ENCODE assay signal across 25 mouse cellular contexts in genomic region chr1:184714515-184714914, GRCm38 (mm10). TPM values are rescaled to one million over a fixed set of nuclear protein-coding genes. Genes with fewer than 3 reads are reported as not detected.
"Had no signal": no experiment of that assay in that cellular context is flagged by ENCODE, and none has a peak within 500 bp of the region (broad histone marks: within the 10 kb centered on the region; RNA-seq: fewer than 3 reads in every experiment).

No protein-coding gene starts in this region.

- ATAC-seq: forebrain, postnatal 0 days; hindbrain, embryonic 16.5 days; inflammation-experienced regulatory T-cells, adult 6 months; liver, embryonic 12.5 days had no signal

- H3K4me3 ChIP-seq: gastrocnemius, adult 2 months; heart, embryonic 10.5 days; heart, embryonic 12.5 days; hindbrain, embryonic 10.5 days; hindbrain, embryonic 13.5 days; limb, embryonic 13.5 days; limb, embryonic 15.5 days; liver, embryonic 12.5 days had no signal

- H3K27ac ChIP-seq: gastrocnemius, adult 2 months; heart, embryonic 10.5 days; hindbrain, embryonic 10.5 days; hindbrain, embryonic 13.5 days; kidney, postnatal 0 days; limb, embryonic 13.5 days; limb, embryonic 15.5 days; liver, embryonic 12.5 days; liver, embryonic 14.5 days had no signal

- H3K4me2 ChIP-seq: heart, embryonic 12.5 days; hindbrain, embryonic 13.5 days; limb, embryonic 13.5 days; limb, embryonic 15.5 days; liver, embryonic 12.5 days had no signal

- DNase-seq: forebrain, postnatal 0 days; gastrocnemius, adult 2 months; gastrocnemius, postnatal 10 days; gastrocnemius, postnatal 25 days; heart, adult 18-20 months; heart, postnatal 10 days; heart, postnatal 4 days; kidney, adult 11 months; kidney, adult 8-10 months; kidney, postnatal 25 days; layer of hippocampus, adult 9-11 months; layer of hippocampus, postnatal 36 days; left cerebral cortex, postnatal 4 days; lung, adult 18-20 months had no signal

- H3K9me3 ChIP-seq: heart, embryonic 10.5 days; hindbrain, embryonic 10.5 days; hindbrain, embryonic 13.5 days; limb, embryonic 13.5 days; limb, embryonic 15.5 days; liver, embryonic 12.5 days had no signal

- H3K4me1 ChIP-seq: hindbrain, embryonic 13.5 days; liver, embryonic 12.5 days had no signal

- H3K9ac ChIP-seq: forebrain, postnatal 0 days; heart, embryonic 12.5 days; hindbrain, embryonic 13.5 days; limb, embryonic 13.5 days; limb, embryonic 15.5 days; liver, embryonic 12.5 days; liver, embryonic 14.5 days had no signal

- H3K36me3 ChIP-seq: heart, embryonic 10.5 days; heart, embryonic 12.5 days; hindbrain, embryonic 10.5 days; hindbrain, embryonic 13.5 days; limb, embryonic 13.5 days; limb, embryonic 15.5 days; liver, embryonic 12.5 days had no signal

RNA-seq across cellular contexts. Expression of gene Hlx, which starts 17.9 kb away (rescaled TPM):
- polyA plus RNA-seq: inflammation-experienced regulatory T-cells, adult 6 months had no signal
